Mouse (Mus musculus): Measurements from ENCODE around the gene Lipm. TPM values are rescaled to one million over a fixed set of nuclear protein-coding genes. Genes with fewer than 3 reads are reported as not detected.

The Lipm gene
- polyA plus RNA-seq, 1 experiment from 2014 or later = not detected

DNA sequence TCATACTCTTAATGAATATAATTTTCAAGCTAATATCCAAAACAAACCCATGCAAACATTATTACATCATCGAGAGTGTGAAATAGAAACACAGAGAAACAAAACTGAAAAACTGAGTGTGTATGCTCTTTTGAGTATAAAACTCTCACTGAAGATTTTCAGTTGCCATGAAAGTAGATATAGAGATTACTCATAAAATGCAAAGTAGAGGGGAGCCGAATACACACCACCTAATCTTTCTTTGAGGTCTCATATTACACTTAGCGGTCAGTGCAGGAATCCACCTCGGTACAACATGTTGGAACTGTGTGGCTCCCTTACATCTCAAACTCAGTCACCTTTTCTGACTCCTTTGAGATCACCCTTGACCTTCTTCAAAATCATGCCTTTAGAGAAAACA is 18.9 kb downstream of the Lipm start:
- Histone ChIP-seq H3K9ac (no peak overlapping the region), H3K27me3 (replicated peaks) (no peaks in the 10 kb centered on the region), H3K36me3 (no peaks in the 10 kb centered on the region), H3K4me2 (no peak overlapping the region), H3K9me3 (replicated peaks) (no peaks in the 10 kb centered on the region), H3K4me1 (no peaks in the 10 kb centered on the region), H3K27ac (no peak overlapping the region), H3K4me3 (no peak overlapping the region)
- 64% methylated on average over 4 of the region's 4 CpGs for WGBS (ENCODE audit: insufficient replicate concordance)
- no peak for ATAC-seq

DNA sequence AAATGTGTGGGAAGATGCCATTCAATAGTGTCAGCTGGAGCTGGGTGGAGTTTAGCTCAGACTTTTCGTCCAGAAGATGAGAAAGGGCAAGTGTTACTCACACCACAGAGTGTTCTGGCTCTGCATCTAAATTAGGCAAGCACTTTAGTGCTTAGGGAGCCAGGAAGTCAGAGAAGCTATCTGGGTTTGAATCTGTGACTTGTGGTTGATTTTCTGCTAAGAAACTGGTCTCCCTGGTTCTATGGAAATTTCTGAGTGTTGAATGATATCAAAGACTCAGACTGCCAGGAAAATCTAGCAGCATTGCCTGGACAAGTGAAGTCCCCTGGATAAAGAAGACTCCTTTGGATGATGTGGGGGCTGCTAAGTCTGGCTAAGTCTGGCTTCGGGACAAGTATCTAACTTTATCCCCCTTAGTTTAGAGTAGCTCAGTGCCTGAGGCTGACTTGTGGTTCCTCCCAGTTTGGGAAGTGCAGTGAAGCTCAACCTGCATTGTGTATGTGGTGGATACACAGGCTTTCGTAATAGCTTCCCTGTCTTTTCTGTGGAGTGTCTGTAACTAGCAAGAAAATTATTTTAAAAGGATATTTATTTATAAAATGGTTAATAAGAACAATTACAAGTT is 19.5 kb downstream of the Lipm start:
- Histone ChIP-seq H3K9ac (no peak overlapping the region), H3K36me3 (no peaks in the 10 kb centered on the region), H3K4me1 (no peaks in the 10 kb centered on the region), H3K4me2 (no peak overlapping the region), H3K9me3 (replicated peaks) (no peaks in the 10 kb centered on the region), H3K27me3 (replicated peaks) (no peaks in the 10 kb centered on the region), H3K4me3 (no peak overlapping the region), H3K27ac (no peak overlapping the region)
- 32% methylated on average over 3 of the region's 3 CpGs for WGBS (ENCODE audit: insufficient replicate concordance)
- ATAC-seq = no peak

DNA sequence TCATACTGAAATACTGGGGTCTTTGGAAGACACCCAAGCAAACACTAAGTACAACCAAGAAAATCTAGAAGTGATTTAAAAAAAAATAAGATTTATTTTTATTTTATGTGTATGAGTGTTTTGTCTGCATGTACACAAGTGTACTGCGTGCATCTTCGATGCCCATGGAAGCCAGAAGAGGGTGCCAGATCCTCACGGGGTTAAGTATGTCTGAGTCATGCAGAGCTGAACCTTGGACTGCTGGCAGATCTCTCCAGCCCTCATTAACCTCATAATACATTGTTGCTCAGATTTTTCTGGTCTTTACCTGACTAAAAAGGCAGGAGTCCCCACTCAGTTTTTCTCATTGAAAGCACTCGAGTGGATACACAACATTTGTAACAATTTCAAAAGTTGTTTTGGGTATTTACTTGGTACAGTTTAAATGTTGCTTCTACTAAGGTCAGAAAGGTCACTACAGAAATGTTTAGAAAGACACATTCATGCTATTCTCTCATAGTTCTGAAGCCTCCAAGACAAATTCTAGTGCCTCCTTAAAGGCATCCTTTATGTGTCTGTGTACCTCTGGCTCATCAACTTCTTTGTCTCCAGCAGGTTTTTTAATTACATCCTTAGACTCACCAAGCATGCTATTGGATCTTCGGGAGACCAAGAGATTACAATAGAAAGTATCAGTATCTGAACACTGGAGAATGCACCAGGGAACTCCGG is 38.1 kb downstream of the Lipm start:
- 65% methylated on average over 6 of the region's 6 CpGs for WGBS (ENCODE audit: insufficient replicate concordance)
- Histone ChIP-seq H3K9ac (no peak overlapping the region), H3K4me3 (no peak overlapping the region), H3K4me2 (no peak overlapping the region), H3K4me1 (no peaks in the 10 kb centered on the region), H3K9me3 (replicated peaks) (no peaks in the 10 kb centered on the region), H3K27ac (no peak overlapping the region), H3K36me3 (no peaks in the 10 kb centered on the region), H3K27me3 (replicated peaks) (no peaks in the 10 kb centered on the region)
- no peak for ATAC-seq

DNA sequence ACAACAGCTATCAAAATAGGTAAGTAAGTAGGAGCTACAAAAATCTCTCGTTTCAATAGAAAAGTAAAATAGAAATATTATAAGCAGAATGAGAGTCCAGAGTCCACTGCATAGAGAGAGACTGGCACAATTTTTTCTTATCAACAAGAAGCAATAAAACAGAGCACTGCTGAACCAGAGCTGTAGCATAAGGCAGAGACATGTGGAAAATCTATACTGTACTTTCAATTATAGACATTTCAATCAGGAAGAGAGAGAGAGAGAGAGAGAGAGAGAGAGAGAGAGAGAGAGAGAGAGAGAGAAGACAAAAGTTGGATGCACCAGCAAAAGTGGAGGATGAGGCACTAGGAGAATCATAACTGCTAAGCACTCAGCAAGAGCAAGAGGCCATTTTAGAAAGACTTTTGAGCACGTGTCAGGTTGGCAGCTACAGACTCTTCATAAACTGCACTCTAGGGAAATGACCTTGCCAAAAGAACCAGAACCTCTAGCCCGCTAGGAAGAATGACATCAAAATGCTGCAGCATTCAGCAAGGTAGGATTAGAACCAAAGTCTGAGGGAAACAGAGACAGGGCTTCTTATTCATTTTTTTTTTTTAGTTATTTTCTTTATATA is 38.8 kb downstream of the Lipm start:
- H3K27ac ChIP-seq = no peak overlapping the region
- WGBS (ENCODE audit: insufficient replicate concordance) = 61% methylated on average over 3 of the region's 3 CpGs
- no peak for ATAC-seq

DNA sequence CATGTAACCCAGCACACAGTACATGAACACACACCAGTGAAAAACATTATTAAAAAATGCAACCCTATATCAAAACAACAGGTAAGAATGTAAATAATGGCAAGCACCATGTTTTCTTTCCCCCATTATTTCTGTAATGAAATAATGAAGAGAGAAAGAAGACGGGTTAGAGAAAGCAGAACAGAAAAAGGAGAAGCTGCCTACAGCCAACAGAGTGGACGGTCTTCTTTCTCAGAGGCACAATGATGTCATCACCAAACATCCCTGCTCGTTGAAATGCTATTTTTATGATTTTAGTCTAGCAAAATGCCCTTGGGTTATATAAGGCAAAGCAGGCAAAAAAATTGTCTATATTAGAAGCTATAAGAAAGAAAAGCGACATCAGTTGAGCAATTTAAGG is 47.7 kb downstream of the Lipm start:
- no peak overlapping the region for H3K4me3 ChIP-seq
- H3K27me3 ChIP-seq (replicated peaks) = no peaks in the 10 kb centered on the region
- H3K4me1 ChIP-seq = no peaks in the 10 kb centered on the region
- H3K36me3 ChIP-seq = no peaks in the 10 kb centered on the region
- no peak overlapping the region for H3K4me2 ChIP-seq
- ATAC-seq = no peak
- H3K9me3 ChIP-seq (replicated peaks) = no peaks in the 10 kb centered on the region
- whole genome bisulfite sequencing (ENCODE audit: insufficient replicate concordance) = 40% methylated on average over 4 of the region's 4 CpGs
- no peak overlapping the region for H3K9ac ChIP-seq
- no peak overlapping the region for H3K27ac ChIP-seq

More for the DNA sequence above, 38.8 kb downstream of the Lipm start:
- H3K36me3 ChIP-seq = no peaks in the 10 kb centered on the region
- no peaks in the 10 kb centered on the region for H3K9me3 ChIP-seq (replicated peaks)
- H3K4me1 ChIP-seq = no peaks in the 10 kb centered on the region
- no peak overlapping the region for H3K4me3 ChIP-seq
- no peaks in the 10 kb centered on the region for H3K27me3 ChIP-seq (replicated peaks)
- no peak overlapping the region for H3K9ac ChIP-seq
- H3K4me2 ChIP-seq = no peak overlapping the region

DNA sequence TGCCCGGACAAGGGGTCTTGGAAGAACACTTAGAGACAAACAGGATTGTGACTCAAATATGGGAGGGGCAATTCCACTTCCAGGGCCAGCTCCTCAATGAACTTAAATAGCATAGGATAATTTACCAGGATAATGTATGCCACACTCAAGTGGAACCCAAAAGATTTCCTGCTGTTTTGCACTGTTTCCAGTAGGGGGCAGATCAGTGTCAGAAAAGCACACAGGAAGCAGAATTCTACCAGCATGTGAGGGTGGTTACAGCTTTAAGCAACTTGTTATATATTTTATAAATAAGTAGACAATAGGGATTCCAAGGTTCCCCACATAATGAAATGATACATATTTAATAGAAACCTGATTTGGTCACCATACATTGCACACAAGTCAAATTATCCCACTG is 51.2 kb downstream of the Lipm start:
- Histone ChIP-seq H3K4me3 (no peak overlapping the region), H3K4me2 (no peak overlapping the region), H3K36me3 (no peaks in the 10 kb centered on the region), H3K27ac (no peak overlapping the region), H3K27me3 (replicated peaks) (no peaks in the 10 kb centered on the region), H3K4me1 (no peaks in the 10 kb centered on the region), H3K9ac (no peak overlapping the region), H3K9me3 (replicated peaks) (no peaks in the 10 kb centered on the region)
- ATAC-seq = no peak
- 63% methylated on average over 1 of the region's 1 CpGs for WGBS (ENCODE audit: insufficient replicate concordance)

DNA sequence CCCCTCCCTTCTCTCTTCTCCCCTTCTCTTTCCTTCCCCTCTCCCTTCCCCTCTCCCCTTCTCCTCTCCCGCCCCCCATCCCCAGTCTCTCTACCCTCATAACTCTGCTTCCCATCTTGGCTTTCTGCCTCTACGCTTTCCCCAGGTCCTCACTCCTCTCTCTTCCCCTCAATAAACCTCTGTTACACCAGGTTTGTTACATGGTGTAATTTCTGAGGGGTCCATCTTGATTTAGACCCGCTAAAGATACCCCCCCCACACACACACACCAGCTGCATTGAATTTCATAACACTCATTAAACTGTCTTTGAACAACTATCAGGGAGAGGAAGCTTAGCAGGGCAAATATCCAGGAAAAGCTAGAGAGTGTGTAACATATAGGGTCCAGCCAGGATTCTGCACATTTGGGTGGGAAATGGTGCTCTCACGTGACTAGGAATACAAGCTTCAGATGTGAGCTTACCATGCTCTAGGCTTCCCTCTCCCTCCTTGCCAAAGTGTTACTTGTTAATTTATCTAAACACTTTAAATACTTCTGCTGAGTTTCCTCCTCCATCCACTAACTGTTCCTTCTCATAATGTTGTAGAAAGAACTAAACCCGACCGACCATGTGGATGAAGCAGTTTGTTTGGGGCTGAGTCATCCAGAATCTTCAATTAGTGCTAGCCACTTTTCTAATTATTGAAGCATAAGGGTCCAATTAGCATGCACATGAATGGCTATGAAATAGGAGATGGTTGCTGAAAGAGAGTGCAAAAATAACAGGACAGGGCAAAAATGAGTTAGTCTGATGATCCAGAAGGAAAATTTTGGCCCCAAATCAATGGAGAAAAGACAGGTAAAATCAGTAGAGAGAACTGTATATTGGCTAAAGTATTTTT is 52.8 kb downstream of the Lipm start:
- 67% methylated on average over 6 of the region's 6 CpGs for WGBS (ENCODE audit: insufficient replicate concordance)

DNA sequence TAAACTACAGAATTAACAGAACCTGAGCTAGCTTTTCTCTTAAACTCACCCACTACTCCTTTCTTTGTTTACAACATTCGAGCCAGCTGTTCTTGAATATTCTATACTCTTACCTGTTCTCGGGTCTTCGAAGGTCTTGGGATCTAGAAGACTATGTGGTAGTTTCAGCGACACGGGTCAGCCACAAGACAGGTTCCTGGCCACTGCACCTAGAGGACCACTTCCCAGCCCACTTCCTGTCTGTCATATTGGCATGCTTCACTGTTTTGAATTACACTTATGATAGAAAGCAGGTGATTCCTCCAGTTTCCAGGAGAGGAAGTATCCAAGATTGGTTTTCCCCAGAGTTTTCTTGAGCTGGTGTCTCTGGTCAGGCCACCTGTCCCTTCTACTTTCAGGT is 62.0 kb downstream of the Lipm start:
- 60% methylated on average over 5 of the region's 5 CpGs for WGBS (ENCODE audit: insufficient replicate concordance)
- H3K9ac ChIP-seq = no peak overlapping the region
- H3K36me3 ChIP-seq = no peaks in the 10 kb centered on the region
- no peak overlapping the region for H3K27ac ChIP-seq
- H3K4me1 ChIP-seq = no peaks in the 10 kb centered on the region
- no peaks in the 10 kb centered on the region for H3K9me3 ChIP-seq (replicated peaks)
- ATAC-seq = no peak
- H3K4me2 ChIP-seq = no peak overlapping the region
- H3K27me3 ChIP-seq (replicated peaks) = no peaks in the 10 kb centered on the region
- no peak overlapping the region for H3K4me3 ChIP-seq

More for the DNA sequence above, 52.8 kb downstream of the Lipm start:
- no peak for ATAC-seq
- Histone ChIP-seq H3K9ac (no peak overlapping the region), H3K4me1 (no peaks in the 10 kb centered on the region), H3K4me3 (no peak overlapping the region), H3K9me3 (replicated peaks) (no peaks in the 10 kb centered on the region), H3K27me3 (replicated peaks) (no peaks in the 10 kb centered on the region), H3K4me2 (no peak overlapping the region), H3K27ac (no peak overlapping the region), H3K36me3 (no peaks in the 10 kb centered on the region)

DNA sequence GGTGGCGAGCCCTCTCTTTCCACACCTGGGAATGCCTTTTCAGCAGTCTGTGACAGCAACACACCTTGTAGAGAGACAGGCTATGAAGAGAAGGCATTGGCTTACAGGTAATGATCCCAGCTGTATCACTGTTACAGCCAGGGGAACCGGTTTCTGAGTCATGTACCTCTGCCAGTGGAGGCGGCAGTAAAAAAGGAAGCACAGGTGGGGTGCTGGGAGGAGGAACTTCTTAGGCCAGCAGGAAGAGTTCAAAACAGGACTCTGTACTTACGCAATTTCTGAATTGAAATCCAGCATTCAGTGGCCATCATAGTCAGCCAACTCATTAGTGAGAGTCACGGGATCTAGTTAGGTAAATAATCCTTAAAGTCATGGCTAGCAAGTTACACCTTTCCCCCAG is 65.2 kb downstream of the Lipm start, which contains the start of gene Ankrd22:
Ankrd22 (minus strand) TSS at position 163 of the 400 bp plus-strand sequence.
- Histone ChIP-seq H3K4me1 (no peaks in the 10 kb centered on the region), H3K36me3 (no peaks in the 10 kb centered on the region), H3K27me3 (replicated peaks) (no peaks in the 10 kb centered on the region), H3K9ac (no peak within 1 kb of the TSS), H3K4me2 (no peak within 1 kb of the TSS), H3K27ac (no peak within 1 kb of the TSS), H3K4me3 (no peak within 1 kb of the TSS), H3K9me3 (replicated peaks) (no peaks in the 10 kb centered on the region)
- no peak for ATAC-seq
- 50% methylated on average over 5 of the region's 5 CpGs for WGBS (ENCODE audit: insufficient replicate concordance)

DNA sequence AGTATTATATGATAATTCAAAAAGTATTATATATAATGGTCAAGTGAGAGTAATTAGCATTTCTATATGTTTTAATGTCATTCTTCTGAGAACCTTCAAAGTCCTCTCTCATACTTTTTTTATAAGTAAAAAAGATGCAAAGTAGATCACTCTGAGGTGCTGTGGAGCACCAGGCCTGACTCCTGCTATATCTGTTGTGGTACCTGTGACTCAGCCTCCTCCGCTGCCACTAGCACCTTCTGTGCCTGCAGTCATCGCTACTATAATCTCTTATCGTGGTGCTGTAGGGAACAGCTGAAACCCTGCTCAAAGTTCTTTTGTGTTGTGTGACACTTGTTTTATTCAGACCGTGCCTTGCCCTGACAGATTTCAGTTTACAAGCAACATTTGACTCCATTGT is 65.7 kb downstream of the Lipm start:
- ATAC-seq = no peak
- Histone ChIP-seq H3K9ac (no peak overlapping the region), H3K4me3 (no peak overlapping the region), H3K4me1 (no peaks in the 10 kb centered on the region), H3K27ac (no peak overlapping the region), H3K4me2 (no peak overlapping the region), H3K36me3 (no peaks in the 10 kb centered on the region), H3K9me3 (replicated peaks) (no peaks in the 10 kb centered on the region), H3K27me3 (replicated peaks) (no peaks in the 10 kb centered on the region)
- WGBS (ENCODE audit: insufficient replicate concordance) = 68% methylated on average over 4 of the region's 4 CpGs

DNA sequence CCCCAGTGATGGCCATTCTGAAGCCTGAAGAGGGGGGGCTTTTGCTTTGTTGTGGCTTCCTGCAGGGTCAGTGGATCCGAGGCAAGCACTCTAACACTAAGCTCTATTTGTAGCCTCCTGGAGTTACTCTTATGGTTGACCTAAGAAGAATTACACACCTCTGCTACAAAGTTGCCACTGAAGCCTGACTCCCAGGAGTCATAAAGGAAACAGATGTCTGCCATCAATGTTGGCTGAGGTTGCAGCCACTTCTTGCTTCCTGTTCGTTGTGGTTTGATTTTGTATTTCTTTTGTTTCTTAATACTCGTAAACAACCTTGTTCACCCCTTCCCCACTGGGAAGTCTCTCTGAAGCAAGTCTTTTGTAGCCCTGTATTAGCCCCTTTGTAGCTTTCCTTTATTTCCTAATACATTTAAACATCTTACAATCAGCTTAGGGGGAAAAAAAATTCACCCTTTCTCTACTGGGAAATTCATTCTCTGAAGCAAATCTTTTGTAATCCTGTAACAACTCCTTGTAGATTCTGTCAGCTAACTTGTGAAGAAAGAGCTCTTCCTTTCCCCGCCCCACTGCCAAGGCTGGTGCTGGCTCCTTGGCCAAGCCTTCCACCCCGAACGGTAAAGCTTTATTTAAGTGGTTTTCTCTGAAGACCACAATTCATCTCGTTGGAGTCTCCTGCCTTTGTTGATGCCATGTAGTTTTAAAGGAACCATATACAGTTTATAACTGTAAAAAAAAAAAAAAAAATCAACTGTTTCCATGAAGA is 67.3 kb downstream of the Lipm start:
- Histone ChIP-seq H3K27me3 (replicated peaks) (no peaks in the 10 kb centered on the region), H3K4me3 (no peak overlapping the region), H3K9ac (no peak overlapping the region), H3K4me1 (no peaks in the 10 kb centered on the region), H3K27ac (no peak overlapping the region), H3K9me3 (replicated peaks) (no peaks in the 10 kb centered on the region), H3K36me3 (no peaks in the 10 kb centered on the region), H3K4me2 (no peak overlapping the region)
- WGBS (ENCODE audit: insufficient replicate concordance) = 20% methylated on average over 7 of the region's 7 CpGs
- no peak for ATAC-seq

Measured in liver, embryonic 12.5 days (tissue).